Mouse (Mus musculus) embryonic facial prominence, embryonic 10.5 days (tissue): ENCODE measurements around the gene Fah. TPM values are rescaled to one million over a fixed set of nuclear protein-coding genes. Genes with fewer than 3 reads are reported as not detected.

Experiments
- DNase-seq: peaks from one replicate; pipeline ENCODE4 v3.0.0-alpha.2; 2017; ENCODE audit warnings: low spot score
- H3K27ac ChIP-seq: fragments of 300-500 bp; sonication (generic); replicated peaks from 2 replicates; pipeline ENCODE4 v1.5.1; 2016; ENCODE audit warnings: mild to moderate bottlenecking
- H3K27me3 ChIP-seq: fragments of 300-500 bp; sonication (generic); replicated peaks from 2 replicates; pipeline ENCODE4 v1.6.1; 2016; ENCODE audit warnings: low read depth, mild to moderate bottlenecking; ENCODE audit not compliant: poor library complexity, severe bottlenecking
- H3K36me3 ChIP-seq: fragments of 300-500 bp; sonication (generic); replicated peaks from 2 replicates; pipeline ENCODE4 v1.6.1; 2016; ENCODE audit warnings: mild to moderate bottlenecking, moderate library complexity
- H3K4me1 ChIP-seq: fragments of 300-500 bp; sonication (generic); 2 replicates; pipeline ENCODE4 v1.6.1; 2016
- H3K4me3 ChIP-seq: fragments of 300-500 bp; sonication (generic); 2 replicates; pipeline ENCODE4 v1.5.1; 2016; ENCODE audit warnings: mild to moderate bottlenecking, moderate library complexity
- H3K9me3 ChIP-seq: fragments of 300-500 bp; sonication (generic); 2 replicates; pipeline ENCODE4 v1.6.1; 2016; ENCODE audit warnings: mild to moderate bottlenecking
- WGBS: fragments of 180-500 bp; shearing (Covaris S2); methylation state at CpG from one replicate; pipeline ENCODE4 v1.1.7; 2016; 5-methylcytosine and 5-hydroxymethylcytosine counted together
- polyA plus RNA-seq: library from polyadenylated mRNA; unstranded; fragments of >200 nt; fragmentation: Nextera tagmentation; extraction: Ambion mirVana; gene quantifications from 2 replicates; pipeline ENCODE4 v1.2.1, GENCODE M21; 2016

Gene Fah
- polyA plus RNA-seq, 1 experiment from 2014 or later, result 1.8 TPM

GRCm38 (mm10) chr7:84591347-84591746, 15.2 kb downstream of the Fah start:
- Histone ChIP-seq H3K27me3 (no peaks in the 10 kb centered on the region), H3K4me1 (peaks cover 4% of the 10 kb centered on the region; the same call in 1 of the 2 replicates), H3K36me3 (no peaks in the 10 kb centered on the region), H3K27ac (no peak overlapping the region), H3K4me3 (no peak overlapping the region), H3K9me3 (no peaks in the 10 kb centered on the region)
- no peak for DNase-seq
- WGBS, result 90% methylated on average over 3 of the region's 3 CpGs

- Histone ChIP-seq H3K27me3 (no peaks in the 10 kb centered on the region), H3K4me3 (no peak overlapping the region), H3K4me1 (peaks cover 4% of the 10 kb centered on the region; the same call in 1 of the 2 replicates), H3K36me3 (no peaks in the 10 kb centered on the region), H3K9me3 (no peaks in the 10 kb centered on the region), H3K27ac (no peak overlapping the region)
- no peak for DNase-seq
- WGBS, result 91% methylated on average over 2 of the region's 2 CpGs
Observed at GRCm38 (mm10) chr7:84590622-84591021, 15.9 kb downstream of the Fah start.

- Histone ChIP-seq H3K36me3 (no peaks in the 10 kb centered on the region), H3K27me3 (no peaks in the 10 kb centered on the region), H3K9me3 (no peaks in the 10 kb centered on the region), H3K4me3 (no peak overlapping the region), H3K4me1 (no peaks in the 10 kb centered on the region), H3K27ac (no peak overlapping the region)
- no peak for DNase-seq
- 87% methylated on average over 5 of the region's 5 CpGs for WGBS
Observed at GRCm38 (mm10) chr7:84587101-84587783, 19.3 kb downstream of the Fah start.

- no peaks in the 10 kb centered on the region for H3K27me3 ChIP-seq
- WGBS, result 76% methylated on average over 3 of the region's 3 CpGs
- H3K36me3 ChIP-seq, result no peaks in the 10 kb centered on the region
- DNase-seq, result no peak
- no peak overlapping the region for H3K27ac ChIP-seq
- H3K4me3 ChIP-seq, result no peak overlapping the region
- H3K9me3 ChIP-seq, result no peaks in the 10 kb centered on the region
- no peaks in the 10 kb centered on the region for H3K4me1 ChIP-seq
Observed at GRCm38 (mm10) chr7:84586360-84587100, 20.0 kb downstream of the Fah start.

GRCm38 (mm10) chr7:84585086-84585485, 21.4 kb downstream of the Fah start:
- Histone ChIP-seq H3K9me3 (no peaks in the 10 kb centered on the region), H3K4me1 (no peaks in the 10 kb centered on the region), H3K4me3 (no peak overlapping the region), H3K27me3 (no peaks in the 10 kb centered on the region), H3K27ac (no peak overlapping the region), H3K36me3 (no peaks in the 10 kb centered on the region)
- DNase-seq, result no peak
- 90% methylated on average over 4 of the region's 4 CpGs for WGBS

- Histone ChIP-seq H3K4me1 (no peaks in the 10 kb centered on the region), H3K36me3 (no peaks in the 10 kb centered on the region), H3K4me3 (no peak overlapping the region), H3K9me3 (no peaks in the 10 kb centered on the region), H3K27me3 (no peaks in the 10 kb centered on the region), H3K27ac (no peak overlapping the region)
- DNase-seq, result no peak
- 83% methylated on average over 1 of the region's 1 CpGs for WGBS
Observed at GRCm38 (mm10) chr7:84579769-84580168, 26.8 kb downstream of the Fah start.

- Histone ChIP-seq H3K27ac (no peak overlapping the region), H3K9me3 (no peaks in the 10 kb centered on the region)
- whole genome bisulfite sequencing, result 73% methylated on average over 1 of the region's 1 CpGs
Observed at GRCm38 (mm10) chr7:84578841-84579240, 27.7 kb downstream of the Fah start.

GRCm38 (mm10) chr7:84577034-84577433, 29.5 kb downstream of the Fah start:
- H3K27ac ChIP-seq, result no peak overlapping the region
- no peaks in the 10 kb centered on the region for H3K36me3 ChIP-seq
- WGBS, result 86% methylated on average over 2 of the region's 2 CpGs
- no peaks in the 10 kb centered on the region for H3K27me3 ChIP-seq
- DNase-seq, result no peak
- H3K9me3 ChIP-seq, result no peaks in the 10 kb centered on the region
- H3K4me1 ChIP-seq, result no peaks in the 10 kb centered on the region
- H3K4me3 ChIP-seq, result no peak overlapping the region

More at GRCm38 (mm10) chr7:84578841-84579240, 27.7 kb downstream of the Fah start:
- Histone ChIP-seq H3K36me3 (no peaks in the 10 kb centered on the region), H3K4me1 (no peaks in the 10 kb centered on the region), H3K4me3 (no peak overlapping the region), H3K27me3 (no peaks in the 10 kb centered on the region)
- DNase-seq, result no peak

GRCm38 (mm10) chr7:84566200-84566599, 40.3 kb downstream of the Fah start:
- no peak overlapping the region for H3K27ac ChIP-seq
- H3K27me3 ChIP-seq, result no peaks in the 10 kb centered on the region
- 74% methylated on average over 6 of the region's 6 CpGs for WGBS
- no peaks in the 10 kb centered on the region for H3K36me3 ChIP-seq
- no peak overlapping the region for H3K4me3 ChIP-seq
- DNase-seq, result no peak
- no peaks in the 10 kb centered on the region for H3K9me3 ChIP-seq
- H3K4me1 ChIP-seq, result no peaks in the 10 kb centered on the region

- 84% methylated on average over 3 of the region's 3 CpGs for WGBS
- Histone ChIP-seq H3K4me3 (no peak overlapping the region), H3K4me1 (no peaks in the 10 kb centered on the region), H3K27me3 (no peaks in the 10 kb centered on the region), H3K27ac (no peak overlapping the region), H3K9me3 (no peaks in the 10 kb centered on the region), H3K36me3 (no peaks in the 10 kb centered on the region)
- DNase-seq, result no peak
Observed at GRCm38 (mm10) chr7:84564236-84564635, 42.3 kb downstream of the Fah start.

GRCm38 (mm10) chr7:84560500-84560899, 46.0 kb downstream of the Fah start:
- no peaks in the 10 kb centered on the region for H3K27me3 ChIP-seq
- H3K9me3 ChIP-seq, result no peaks in the 10 kb centered on the region
- H3K36me3 ChIP-seq, result no peaks in the 10 kb centered on the region
- no peak for DNase-seq
- no peak overlapping the region for H3K4me3 ChIP-seq
- H3K27ac ChIP-seq, result no peak overlapping the region
- WGBS, result 98% methylated on average over 1 of the region's 1 CpGs
- H3K4me1 ChIP-seq, result no peaks in the 10 kb centered on the region

GRCm38 (mm10) chr7:84557332-84557731, 49.2 kb downstream of the Fah start:
- Histone ChIP-seq H3K4me3 (no peak overlapping the region), H3K27me3 (no peaks in the 10 kb centered on the region), H3K36me3 (no peaks in the 10 kb centered on the region), H3K27ac (no peak overlapping the region), H3K9me3 (no peaks in the 10 kb centered on the region), H3K4me1 (peaks cover 4% of the 10 kb centered on the region)
- DNase-seq, result no peak
- WGBS, result 66% methylated on average over 3 of the region's 3 CpGs

- 79% methylated on average over 3 of the region's 3 CpGs for WGBS
- Histone ChIP-seq H3K27ac (no peak overlapping the region), H3K4me3 (no peak overlapping the region), H3K36me3 (no peaks in the 10 kb centered on the region), H3K9me3 (no peaks in the 10 kb centered on the region), H3K4me1 (peaks cover 4% of the 10 kb centered on the region), H3K27me3 (no peaks in the 10 kb centered on the region)
- DNase-seq, result no peak
Observed at GRCm38 (mm10) chr7:84555294-84555693, 51.2 kb downstream of the Fah start.
